Mouse (Mus musculus): ENCODE measurements around the gene Pdss2. TPM values are rescaled to one million over a fixed set of nuclear protein-coding genes. Genes with fewer than 3 reads are reported as not detected.
"Not testable (repeated sequence)": the region's sequence is repeated elsewhere in the genome, so short reads cannot be mapped to it uniquely, and the experiment has no call there.

The Pdss2 gene
- polyA plus RNA-seq, 1 experiment from 2014 or later = 16.5 TPM

DNA sequence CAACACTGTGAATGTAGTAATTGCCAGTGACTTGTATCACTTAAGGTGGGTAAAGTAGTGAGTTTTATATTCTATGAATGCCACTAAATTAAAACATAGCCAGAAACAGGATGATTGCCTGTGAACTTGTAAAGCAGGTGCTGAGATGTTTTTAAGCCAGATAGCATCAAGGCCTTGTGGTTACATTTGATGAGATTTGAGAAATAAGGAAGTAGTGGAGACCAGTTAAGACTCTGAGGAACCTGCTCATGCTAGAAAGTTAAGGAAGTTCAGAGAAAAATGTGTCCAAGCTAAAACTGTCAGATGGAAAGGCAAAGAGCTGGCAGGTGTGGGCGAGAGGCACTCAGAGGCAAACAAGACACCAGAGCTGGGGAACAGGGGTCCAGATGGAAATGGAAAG is 184.8 kb downstream of the Pdss2 start:
- no peaks in the 10 kb centered on the region for H3K36me3 ChIP-seq (ENCODE audit: control insufficient read depth, insufficient read depth, low read length)
- no peak overlapping the region for H3K4me2 ChIP-seq (ENCODE audit: low read depth, low read length)
- peak overlapping the region; percentile 15; the same call in 1 of the 2 replicates for H3K27ac ChIP-seq (ENCODE audit: low read length)
- peaks cover 10% of the 10 kb centered on the region; the same call in 1 of the 2 replicates for H3K4me1 ChIP-seq (ENCODE audit: control insufficient read depth, insufficient read depth, low read length)
- H3K27me3 ChIP-seq (replicated peaks; ENCODE audit: control insufficient read depth, insufficient read depth, low read length) = no peaks in the 10 kb centered on the region
- WGBS = 89% methylated on average over 1 of the region's 1 CpGs
- ATAC-seq = no peak
- no peaks in the 10 kb centered on the region for H3K9me3 ChIP-seq (ENCODE audit: control insufficient read depth, low read length)
- H3K9ac ChIP-seq (ENCODE audit: low read depth, low read length) = no peak overlapping the region
- H3K4me3 ChIP-seq (ENCODE audit: low read length) = no peak overlapping the region

DNA sequence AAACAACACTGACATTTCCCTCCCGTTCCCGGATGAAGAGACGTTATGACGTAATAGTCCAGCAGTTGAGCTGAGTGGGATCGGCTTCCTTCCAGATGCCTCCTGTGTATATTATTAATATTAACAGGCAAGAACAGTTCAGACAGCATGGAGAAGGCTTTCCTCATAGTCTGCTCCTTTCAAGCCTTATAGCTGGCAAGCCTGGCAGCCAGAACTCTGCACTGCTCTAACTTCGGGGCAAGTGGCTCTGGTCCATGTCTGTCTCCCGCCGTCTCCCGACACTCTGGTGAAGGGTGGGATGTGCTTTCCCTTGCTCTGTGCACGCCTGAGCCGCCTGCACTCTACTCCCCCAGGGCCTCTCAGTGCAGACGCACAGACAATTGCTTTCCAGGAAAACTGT is 185.6 kb downstream of the Pdss2 start:
- no peaks in the 10 kb centered on the region for H3K27me3 ChIP-seq (replicated peaks; ENCODE audit: control insufficient read depth, insufficient read depth, low read length)
- peaks cover 10% of the 10 kb centered on the region; the same call in 1 of the 2 replicates for H3K4me1 ChIP-seq (ENCODE audit: control insufficient read depth, insufficient read depth, low read length)
- peak overlapping the region; percentile 15 for H3K27ac ChIP-seq (ENCODE audit: low read length)
- H3K9me3 ChIP-seq (ENCODE audit: control insufficient read depth, low read length) = no peaks in the 10 kb centered on the region
- no peak overlapping the region for H3K4me3 ChIP-seq (ENCODE audit: low read length)
- ATAC-seq = peak; percentile 63
- H3K9ac ChIP-seq (ENCODE audit: low read depth, low read length) = peak overlapping the region; percentile 38
- H3K4me2 ChIP-seq (ENCODE audit: low read depth, low read length) = 0 out of 2 replicates have a peak overlapping the region, but pooled peaks have one; percentile 9
- no peaks in the 10 kb centered on the region for H3K36me3 ChIP-seq (ENCODE audit: control insufficient read depth, insufficient read depth, low read length)
- 47% methylated on average over 12 of the region's 12 CpGs for WGBS

DNA sequence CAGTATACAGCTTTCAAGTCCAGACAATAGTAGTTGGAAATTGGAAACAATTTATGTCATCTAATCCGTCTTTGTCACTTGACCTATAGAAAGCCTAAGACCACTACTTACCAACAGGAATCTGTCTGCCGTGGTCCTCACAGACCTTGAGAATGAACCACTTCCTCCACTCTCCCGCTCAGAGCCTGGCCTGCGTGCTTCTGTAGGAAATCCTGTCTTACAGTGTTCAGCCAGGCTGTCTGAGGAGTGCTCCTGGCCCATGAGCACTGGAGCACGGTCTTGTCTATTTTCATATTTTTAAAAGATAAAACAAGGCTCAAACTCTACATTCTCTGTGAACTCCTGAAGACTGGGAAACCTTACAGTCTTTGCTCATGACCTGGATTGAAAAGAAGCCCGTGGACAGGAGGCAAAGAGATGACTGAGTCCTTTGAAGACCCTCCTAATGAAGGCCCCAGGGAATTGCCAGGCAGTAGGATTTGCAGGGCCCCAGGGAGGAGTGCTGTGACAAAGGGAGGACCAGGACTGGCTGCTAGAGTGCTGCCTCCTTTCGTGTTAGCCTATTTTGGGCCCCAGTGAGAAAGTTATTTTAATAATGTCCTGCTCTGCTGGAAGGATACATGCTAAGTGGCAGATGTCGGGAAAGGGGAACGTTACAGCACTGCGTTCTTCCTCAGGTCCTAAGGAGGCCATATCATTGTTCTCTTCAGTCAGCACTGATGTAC is 188.4 kb downstream of the Pdss2 start:
- H3K27me3 ChIP-seq (replicated peaks; ENCODE audit: control insufficient read depth, insufficient read depth, low read length) = no peaks in the 10 kb centered on the region
- no peak for ATAC-seq

DNA sequence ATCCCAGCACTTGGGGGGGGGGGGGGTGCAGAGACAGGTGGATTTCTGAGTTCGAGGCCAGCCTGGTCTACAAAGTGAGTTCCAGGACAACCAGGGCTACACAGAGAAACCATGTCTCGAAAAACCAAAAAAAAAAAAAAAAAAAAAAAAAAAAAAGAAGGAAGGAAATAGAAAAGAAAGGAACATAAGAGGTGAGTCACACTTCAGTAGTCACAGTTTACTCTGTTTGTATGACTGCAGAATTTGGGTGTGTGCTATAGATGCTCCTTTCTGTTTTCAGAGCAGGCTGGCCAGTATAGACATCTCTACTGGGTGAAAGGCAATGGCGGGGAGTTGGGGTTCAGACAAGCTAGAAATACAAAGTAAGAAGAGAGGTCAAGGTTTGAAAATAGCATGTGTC is 189.9 kb downstream of the Pdss2 start:
- 96% methylated on average over 3 of the region's 3 CpGs for WGBS
- not testable (repeated sequence) for H3K36me3 ChIP-seq (ENCODE audit: control insufficient read depth, insufficient read depth, low read length)

More for the DNA sequence above, 188.4 kb downstream of the Pdss2 start:
- no peak overlapping the region for H3K27ac ChIP-seq (ENCODE audit: low read length)
- 79% methylated on average over 10 of the region's 10 CpGs for WGBS
- no peaks in the 10 kb centered on the region for H3K36me3 ChIP-seq (ENCODE audit: control insufficient read depth, insufficient read depth, low read length)
- H3K9ac ChIP-seq (ENCODE audit: low read depth, low read length) = no peak overlapping the region
- H3K4me1 ChIP-seq (ENCODE audit: control insufficient read depth, insufficient read depth, low read length) = peaks cover 10% of the 10 kb centered on the region; the same call in 1 of the 2 replicates
- H3K4me3 ChIP-seq (ENCODE audit: low read length) = no peak overlapping the region
- no peak overlapping the region for H3K4me2 ChIP-seq (ENCODE audit: low read depth, low read length)
- H3K9me3 ChIP-seq (ENCODE audit: control insufficient read depth, low read length) = no peaks in the 10 kb centered on the region

DNA sequence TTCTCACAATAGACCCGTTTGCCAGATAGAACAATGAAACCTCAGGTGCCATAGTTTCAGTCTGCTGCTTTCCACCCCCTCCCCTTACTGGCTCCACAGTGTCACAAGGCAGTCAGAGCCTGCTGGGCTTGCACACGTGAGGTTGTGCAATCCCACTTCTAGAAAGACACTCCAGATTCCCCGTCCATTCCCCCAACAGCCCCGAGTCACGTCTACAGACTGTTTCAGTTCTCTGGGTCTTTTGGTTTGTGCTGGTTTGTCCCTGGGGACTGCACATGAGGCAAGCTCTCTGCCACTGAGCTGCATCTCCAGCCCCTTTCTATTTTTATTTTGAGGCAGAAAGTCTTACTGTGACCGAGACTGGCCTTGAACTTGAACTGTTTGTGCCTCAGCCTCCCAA is 196.1 kb downstream of the Pdss2 start:
- ATAC-seq = no peak

More for the DNA sequence above, 189.9 kb downstream of the Pdss2 start:
- not testable (repeated sequence) for H3K27ac ChIP-seq (ENCODE audit: low read length); ATAC-seq; H3K4me1 ChIP-seq (ENCODE audit: control insufficient read depth, insufficient read depth, low read length); H3K27me3 ChIP-seq (replicated peaks; ENCODE audit: control insufficient read depth, insufficient read depth, low read length); H3K9ac ChIP-seq (ENCODE audit: low read depth, low read length); H3K4me3 ChIP-seq (ENCODE audit: low read length); H3K4me2 ChIP-seq (ENCODE audit: low read depth, low read length); H3K9me3 ChIP-seq (ENCODE audit: control insufficient read depth, low read length)

DNA sequence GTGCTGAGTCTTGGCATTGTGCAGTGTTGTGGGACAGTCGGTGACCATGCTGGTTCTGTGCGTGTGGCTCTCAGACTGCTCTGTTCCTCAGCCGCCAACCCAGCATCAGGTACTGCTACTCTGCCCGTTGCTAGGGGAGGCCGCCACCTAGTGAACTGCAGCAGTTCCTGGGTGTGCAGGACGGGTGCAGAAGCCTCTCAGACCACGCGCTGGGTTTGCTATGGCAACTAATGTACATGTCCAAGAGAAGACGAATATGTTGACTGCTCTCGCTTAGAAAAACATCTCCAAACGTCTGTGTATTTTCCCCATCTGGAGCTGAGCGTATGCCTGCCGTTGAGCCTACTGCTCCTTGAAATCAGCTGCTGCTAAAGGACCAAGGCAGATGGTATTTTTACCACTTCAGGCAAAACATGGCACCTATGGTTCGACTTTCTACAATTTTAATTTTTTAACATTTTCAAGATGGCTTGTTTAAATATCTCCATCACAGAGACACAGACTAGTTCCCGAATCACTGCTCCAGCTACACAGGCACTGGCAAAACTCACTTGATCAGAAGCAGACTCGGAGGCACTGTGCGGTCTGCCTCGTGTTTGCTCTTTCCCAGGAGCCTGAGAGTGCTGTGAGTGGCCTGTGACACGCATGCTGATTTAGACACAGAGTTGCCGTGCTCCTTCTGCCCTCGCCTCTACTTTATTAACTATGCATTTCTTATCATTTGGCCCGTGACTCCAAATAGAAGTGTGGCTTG is 199.6 kb downstream of the Pdss2 start:
- Histone ChIP-seq H3K4me2 (ENCODE audit: low read depth, low read length) (no peak overlapping the region), H3K4me3 (ENCODE audit: low read length) (no peak overlapping the region), H3K9me3 (ENCODE audit: control insufficient read depth, low read length) (no peaks in the 10 kb centered on the region), H3K27me3 (replicated peaks; ENCODE audit: control insufficient read depth, insufficient read depth, low read length) (no peaks in the 10 kb centered on the region), H3K9ac (ENCODE audit: low read depth, low read length) (no peak overlapping the region), H3K27ac (ENCODE audit: low read length) (no peak overlapping the region), H3K4me1 (ENCODE audit: control insufficient read depth, insufficient read depth, low read length) (no peaks in the 10 kb centered on the region), H3K36me3 (ENCODE audit: control insufficient read depth, insufficient read depth, low read length) (no peaks in the 10 kb centered on the region)
- WGBS = 58% methylated on average over 22 of the region's 22 CpGs
- ATAC-seq = no peak

More for the DNA sequence above, 196.1 kb downstream of the Pdss2 start:
- Histone ChIP-seq H3K4me2 (ENCODE audit: low read depth, low read length) (no peak overlapping the region), H3K4me3 (ENCODE audit: low read length) (no peak overlapping the region), H3K27me3 (replicated peaks; ENCODE audit: control insufficient read depth, insufficient read depth, low read length) (no peaks in the 10 kb centered on the region), H3K9ac (ENCODE audit: low read depth, low read length) (no peak overlapping the region), H3K36me3 (ENCODE audit: control insufficient read depth, insufficient read depth, low read length) (no peaks in the 10 kb centered on the region), H3K27ac (ENCODE audit: low read length) (no peak overlapping the region), H3K4me1 (ENCODE audit: control insufficient read depth, insufficient read depth, low read length) (no peaks in the 10 kb centered on the region), H3K9me3 (ENCODE audit: control insufficient read depth, low read length) (no peaks in the 10 kb centered on the region)
- WGBS = 89% methylated on average over 6 of the region's 6 CpGs

DNA sequence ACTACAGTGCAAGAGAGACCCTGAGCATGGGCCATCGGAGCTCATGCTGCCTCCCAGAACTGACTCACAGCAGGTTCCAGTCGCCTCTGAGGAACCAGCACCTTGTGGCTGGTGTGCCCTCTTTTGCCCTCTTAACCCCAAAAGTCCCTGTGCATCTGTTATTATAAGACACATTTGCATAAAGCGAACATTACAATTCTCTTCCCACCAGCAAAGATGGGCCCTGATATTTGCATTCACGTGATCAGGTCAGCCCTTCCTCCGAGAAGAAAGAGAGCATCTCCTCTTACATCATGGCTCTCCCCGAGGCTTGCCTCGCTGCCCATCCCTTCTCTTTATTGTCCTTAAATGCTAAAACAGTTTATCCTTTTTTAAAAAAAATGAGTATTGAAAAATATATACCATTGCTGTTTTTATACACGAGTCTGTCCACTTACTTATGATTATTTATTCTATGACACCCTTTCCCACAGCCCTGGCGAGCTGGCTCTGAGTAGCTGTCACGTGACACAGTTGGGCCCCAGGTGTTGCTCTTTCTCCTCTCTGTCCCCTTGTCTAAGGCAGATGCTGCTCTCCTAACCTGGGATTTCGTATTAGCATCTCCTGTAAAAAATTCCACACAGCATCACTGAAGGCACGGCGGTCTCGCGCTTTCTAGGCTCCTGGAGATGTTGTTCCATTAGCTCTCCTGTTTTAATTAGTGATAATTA is 200.9 kb downstream of the Pdss2 start:
- H3K4me3 ChIP-seq (ENCODE audit: low read length) = no peak overlapping the region
- H3K36me3 ChIP-seq (ENCODE audit: control insufficient read depth, insufficient read depth, low read length) = no peaks in the 10 kb centered on the region
- H3K4me2 ChIP-seq (ENCODE audit: low read depth, low read length) = no peak overlapping the region
- H3K4me1 ChIP-seq (ENCODE audit: control insufficient read depth, insufficient read depth, low read length) = no peaks in the 10 kb centered on the region
- no peak overlapping the region for H3K9ac ChIP-seq (ENCODE audit: low read depth, low read length)
- no peaks in the 10 kb centered on the region for H3K9me3 ChIP-seq (ENCODE audit: control insufficient read depth, low read length)
- 74% methylated on average over 15 of the region's 15 CpGs for WGBS
- no peak for ATAC-seq
- H3K27me3 ChIP-seq (replicated peaks; ENCODE audit: control insufficient read depth, insufficient read depth, low read length) = no peaks in the 10 kb centered on the region
- H3K27ac ChIP-seq (ENCODE audit: low read length) = no peak overlapping the region

DNA sequence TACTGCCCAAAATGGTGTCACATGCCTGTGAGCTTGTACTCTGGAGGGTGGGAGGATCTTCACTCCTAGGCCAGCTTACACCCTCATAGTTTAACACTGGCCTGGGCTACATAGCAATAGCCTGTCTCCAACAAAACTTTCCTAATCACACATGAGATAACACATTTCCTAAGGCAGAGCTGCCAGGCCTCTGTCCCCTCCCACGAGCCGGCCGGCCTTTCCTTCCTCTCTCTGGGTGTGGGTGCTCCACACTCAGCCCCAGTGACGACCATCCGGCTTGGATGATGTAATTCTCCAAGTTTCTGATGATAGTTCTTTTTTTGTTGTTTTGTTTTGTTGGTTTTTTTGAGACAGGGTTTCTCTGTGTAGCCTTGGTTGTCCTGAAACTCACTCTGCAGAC is 203.3 kb downstream of the Pdss2 start:
- no peaks in the 10 kb centered on the region for H3K36me3 ChIP-seq (ENCODE audit: control insufficient read depth, insufficient read depth, low read length)
- ATAC-seq = no peak
- H3K4me1 ChIP-seq (ENCODE audit: control insufficient read depth, insufficient read depth, low read length) = no peaks in the 10 kb centered on the region
- no peaks in the 10 kb centered on the region for H3K9me3 ChIP-seq (ENCODE audit: control insufficient read depth, low read length)
- no peak overlapping the region for H3K9ac ChIP-seq (ENCODE audit: low read depth, low read length)
- no peak overlapping the region for H3K4me2 ChIP-seq (ENCODE audit: low read depth, low read length)
- no peaks in the 10 kb centered on the region for H3K27me3 ChIP-seq (replicated peaks; ENCODE audit: control insufficient read depth, insufficient read depth, low read length)
- no peak overlapping the region for H3K27ac ChIP-seq (ENCODE audit: low read length)
- WGBS = 75% methylated on average over 5 of the region's 5 CpGs
- H3K4me3 ChIP-seq (ENCODE audit: low read length) = no peak overlapping the region

DNA sequence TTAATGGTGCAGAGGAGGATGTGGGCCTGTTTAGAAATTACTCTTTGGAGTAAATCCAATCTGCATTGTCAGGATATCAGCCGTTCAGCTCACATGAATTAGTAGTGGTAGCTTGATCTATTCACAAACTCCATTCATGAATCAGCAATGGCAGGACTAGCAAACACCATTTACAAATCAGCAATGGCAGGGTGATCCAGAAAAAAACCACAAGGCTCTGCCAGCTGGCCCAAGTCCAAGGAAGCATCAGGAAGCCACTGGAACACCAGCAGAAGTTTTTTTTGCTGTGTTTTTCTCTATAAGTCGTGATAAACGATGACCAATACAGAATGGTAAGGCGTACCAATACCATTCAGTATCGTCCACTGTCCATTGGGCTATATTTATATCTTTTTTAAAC is 209.3 kb downstream of the Pdss2 start:
- Histone ChIP-seq H3K9me3 (ENCODE audit: control insufficient read depth, low read length) (peaks cover 4% of the 10 kb centered on the region; the same call in 1 of the 2 replicates), H3K9ac (ENCODE audit: low read depth, low read length) (no peak overlapping the region), H3K4me3 (ENCODE audit: low read length) (no peak overlapping the region), H3K4me1 (ENCODE audit: control insufficient read depth, insufficient read depth, low read length) (no peaks in the 10 kb centered on the region), H3K4me2 (ENCODE audit: low read depth, low read length) (no peak overlapping the region), H3K36me3 (ENCODE audit: control insufficient read depth, insufficient read depth, low read length) (no peaks in the 10 kb centered on the region), H3K27me3 (replicated peaks; ENCODE audit: control insufficient read depth, insufficient read depth, low read length) (no peaks in the 10 kb centered on the region), H3K27ac (ENCODE audit: low read length) (no peak overlapping the region)
- 89% methylated on average over 5 of the region's 5 CpGs for WGBS
- no peak for ATAC-seq

All from intestine, embryonic 16.5 days (tissue).